Mouse (Mus musculus) neural tube, embryonic 14.5 days (tissue): ENCODE measurements around the gene Dhrs4. TPM values are rescaled to one million over a fixed set of nuclear protein-coding genes. Genes with fewer than 3 reads are reported as not detected.

ENCODE experiments used
- polyA plus RNA-seq: library from polyadenylated mRNA; unstranded; fragments of >200 nt; fragmentation: Nextera tagmentation; extraction: Ambion mirVana; gene quantifications from 2 replicates; pipeline ENCODE4 v1.2.1, GENCODE M21; 2014

Dhrs4 gene
- polyA plus RNA-seq, 1 experiment from 2014 or later: 7.6 TPM

Other genes starting within 250 kb of the Dhrs4 start
- gene Carmil3, start 11.9 kb downstream of the Dhrs4 start, polyA plus RNA-seq: 28.5 and 46.2 TPM in 2 replicates
- 13.3 and 16.3 TPM in 2 replicates for gene Cpne6, start 31.7 kb downstream of the Dhrs4 start, polyA plus RNA-seq
- gene Nrl, start 46.2 kb downstream of the Dhrs4 start, polyA plus RNA-seq: 0.13 and 0.20 TPM in 2 replicates
- gene Pck2, start 61.5 kb downstream of the Dhrs4 start, polyA plus RNA-seq: 17.6 and 19.5 TPM in 2 replicates
- gene Dcaf11, start 81.2 kb downstream of the Dhrs4 start, polyA plus RNA-seq: 112 and 114 TPM in 2 replicates
- 1.5 TPM in 1 of 2 replicates, not detected in the other for gene A730061H03Rik, start 81.6 kb downstream of the Dhrs4 start, polyA plus RNA-seq
- gene Fitm1, start 96.9 kb downstream of the Dhrs4 start, polyA plus RNA-seq: 0.58 TPM in 1 of 2 replicates, not detected in the other
- gene Psme1, start 99.4 kb downstream of the Dhrs4 start, polyA plus RNA-seq: 200 and 226 TPM in 2 replicates
- gene Emc9, start 106.5 kb downstream of the Dhrs4 start, polyA plus RNA-seq: 38.9 and 48.8 TPM in 2 replicates
- gene Psme2, start 112.4 kb downstream of the Dhrs4 start, polyA plus RNA-seq: 162 and 184 TPM in 2 replicates
- gene Rnf31, start 113.0 kb downstream of the Dhrs4 start, polyA plus RNA-seq: 12.3 and 18.8 TPM in 2 replicates
- gene Irf9, start 124.8 kb downstream of the Dhrs4 start, polyA plus RNA-seq: 6.6 and 8.6 TPM in 2 replicates
- gene Rec8, start 139.3 kb downstream of the Dhrs4 start, polyA plus RNA-seq: 7.0 and 9.3 TPM in 2 replicates
- gene Ipo4, start 157.2 kb downstream of the Dhrs4 start, polyA plus RNA-seq: 109 and 110 TPM in 2 replicates
- 2.9 TPM in 2 replicates for gene Gm49378, start 159.1 kb downstream of the Dhrs4 start, polyA plus RNA-seq
- gene Tm9sf1, start 165.0 kb downstream of the Dhrs4 start, polyA plus RNA-seq: 55.9 and 66.9 TPM in 2 replicates
- 0.24 TPM in 1 of 2 replicates, not detected in the other for gene Tssk4, start 171.4 kb downstream of the Dhrs4 start, polyA plus RNA-seq
- 69.0 and 75.5 TPM in 2 replicates for gene Mdp1, start 181.8 kb downstream of the Dhrs4 start, polyA plus RNA-seq
- 42.5 and 43.7 TPM in 2 replicates for gene Gmpr2, start 193.2 kb downstream of the Dhrs4 start, polyA plus RNA-seq
- gene Nedd8, start 193.4 kb downstream of the Dhrs4 start, polyA plus RNA-seq: 550 and 603 TPM in 2 replicates
- gene Tinf2, start 203.1 kb downstream of the Dhrs4 start, polyA plus RNA-seq: 28.3 and 28.6 TPM in 2 replicates
- gene Tgm1, start 235.2 kb downstream of the Dhrs4 start, polyA plus RNA-seq: 0.11 and 0.33 TPM in 2 replicates
- 47.1 and 59.2 TPM in 2 replicates for gene Rabggta, start 243.5 kb downstream of the Dhrs4 start, polyA plus RNA-seq